Mouse (Mus musculus): ENCODE measurements around the gene Slc35b4.

DNA sequence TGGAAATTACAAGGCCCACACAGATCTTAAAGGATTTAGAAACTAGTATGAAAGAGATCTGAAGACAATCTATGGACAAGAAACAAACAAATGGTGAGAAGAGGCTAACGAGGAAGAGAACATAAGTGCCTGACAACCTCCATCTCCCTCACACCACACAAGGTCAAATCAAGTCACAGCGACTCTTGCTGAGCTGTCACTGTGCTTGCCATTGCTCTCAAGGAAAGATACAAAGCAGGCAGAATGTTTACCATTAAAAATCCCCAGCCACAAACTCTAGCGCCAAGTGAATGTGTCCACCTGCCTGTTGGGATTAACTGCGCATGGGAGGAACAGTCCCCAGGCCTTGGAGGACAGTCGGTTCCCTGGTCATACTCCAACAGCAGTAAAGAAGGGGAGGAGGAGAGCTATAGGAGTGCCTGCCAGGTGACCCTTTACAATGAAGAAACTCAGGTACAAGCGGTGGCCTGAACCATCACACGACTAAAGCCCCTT, 16.0 kb downstream of the Slc35b4 start:
- TF ChIP-seq CTCF (IDR thresholded peaks at IDR 0.05; ENCODE audit: extremely low read depth, insufficient read depth, low read length) (no peak), POLR2A (IDR thresholded peaks at IDR 0.05; ENCODE audit: extremely low read depth, insufficient read depth, low read length) (no peak)
